Mouse (Mus musculus): ENCODE results near the gene Ppm1n.
A peak's percentile ranks its signal among the peaks of the same experiment; 100 is the strongest.

Gene Ppm1n

DNA sequence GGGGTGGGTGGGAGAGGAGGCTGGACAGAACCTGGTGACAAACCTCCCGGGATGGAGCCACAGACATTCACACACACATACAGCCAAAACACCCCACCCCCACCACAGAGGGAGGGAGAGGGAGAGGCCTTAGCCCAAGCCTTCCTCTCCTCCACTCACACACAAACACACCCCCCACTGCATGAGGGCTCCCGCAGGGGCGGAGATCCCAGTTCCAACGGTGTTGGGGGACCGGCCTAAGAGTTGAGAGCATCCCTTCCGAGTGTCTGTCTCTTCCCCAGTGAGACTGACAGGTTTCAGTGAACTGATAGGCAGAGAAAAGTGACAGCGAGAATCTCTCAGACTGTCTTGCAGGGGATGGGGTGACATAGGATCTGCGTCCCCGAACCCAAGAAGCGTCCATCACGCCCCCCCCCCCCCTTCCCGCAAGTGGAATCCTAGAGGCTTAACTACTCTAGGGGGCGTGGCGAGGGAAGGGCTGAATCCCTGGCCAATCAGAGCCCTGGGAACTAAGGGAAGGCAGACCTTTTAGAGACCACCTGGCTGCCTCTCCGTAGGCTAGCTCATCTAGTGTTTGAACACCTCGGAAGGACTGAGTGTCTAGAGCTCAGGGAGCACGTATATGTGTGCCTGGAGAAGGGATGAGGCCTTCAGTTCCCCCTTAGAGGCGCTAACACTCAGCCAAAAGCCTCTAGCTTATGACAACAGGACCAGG lies 28.0 kb upstream of the Ppm1n start:
- DNase-seq (ENCODE audit: low spot score): no peak

DNA sequence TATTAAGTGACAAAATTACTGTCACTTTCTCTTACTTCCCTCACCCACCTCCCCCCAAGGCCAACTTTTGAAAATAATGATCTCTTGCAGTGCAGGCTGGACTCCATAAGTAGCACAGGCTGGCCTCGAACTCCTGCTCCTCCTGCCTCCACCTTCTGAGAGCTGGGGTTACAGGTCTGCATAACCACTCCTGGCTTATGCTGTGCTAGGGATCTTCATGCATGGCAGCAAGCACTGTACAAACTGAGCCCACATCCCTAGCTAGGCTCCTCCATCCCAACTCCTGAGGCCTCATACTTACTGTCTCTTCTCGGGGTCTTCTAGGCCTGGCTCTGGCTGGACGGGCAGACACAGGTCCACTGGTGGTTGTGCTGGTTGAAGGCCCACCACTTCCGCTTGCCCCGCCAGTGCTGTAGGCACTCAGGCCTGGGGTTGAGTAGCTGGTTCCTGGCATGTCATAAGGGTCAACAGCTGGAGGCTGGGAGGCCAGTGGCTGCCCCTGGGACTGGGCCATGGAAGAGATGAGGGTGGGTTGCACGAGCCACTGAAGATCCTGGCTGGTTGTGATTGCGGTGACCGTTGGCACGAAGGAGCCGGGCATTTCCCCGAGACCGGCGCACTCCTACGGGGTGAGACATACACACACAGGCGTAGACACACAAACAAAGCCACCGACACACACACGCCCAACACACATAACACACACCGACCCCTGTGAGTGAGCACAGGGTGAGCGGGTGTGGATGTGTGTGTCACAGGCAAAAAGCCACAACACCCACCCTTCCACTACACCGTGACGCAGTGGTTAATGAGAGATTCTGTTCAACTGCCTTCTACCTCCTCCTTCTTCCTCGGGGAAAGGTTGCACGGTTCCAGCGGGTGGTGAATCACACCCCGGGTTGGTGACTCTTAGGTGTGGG lies 27.2 kb upstream of the Ppm1n start:
- no peak for DNase-seq (ENCODE audit: low spot score)

DNA sequence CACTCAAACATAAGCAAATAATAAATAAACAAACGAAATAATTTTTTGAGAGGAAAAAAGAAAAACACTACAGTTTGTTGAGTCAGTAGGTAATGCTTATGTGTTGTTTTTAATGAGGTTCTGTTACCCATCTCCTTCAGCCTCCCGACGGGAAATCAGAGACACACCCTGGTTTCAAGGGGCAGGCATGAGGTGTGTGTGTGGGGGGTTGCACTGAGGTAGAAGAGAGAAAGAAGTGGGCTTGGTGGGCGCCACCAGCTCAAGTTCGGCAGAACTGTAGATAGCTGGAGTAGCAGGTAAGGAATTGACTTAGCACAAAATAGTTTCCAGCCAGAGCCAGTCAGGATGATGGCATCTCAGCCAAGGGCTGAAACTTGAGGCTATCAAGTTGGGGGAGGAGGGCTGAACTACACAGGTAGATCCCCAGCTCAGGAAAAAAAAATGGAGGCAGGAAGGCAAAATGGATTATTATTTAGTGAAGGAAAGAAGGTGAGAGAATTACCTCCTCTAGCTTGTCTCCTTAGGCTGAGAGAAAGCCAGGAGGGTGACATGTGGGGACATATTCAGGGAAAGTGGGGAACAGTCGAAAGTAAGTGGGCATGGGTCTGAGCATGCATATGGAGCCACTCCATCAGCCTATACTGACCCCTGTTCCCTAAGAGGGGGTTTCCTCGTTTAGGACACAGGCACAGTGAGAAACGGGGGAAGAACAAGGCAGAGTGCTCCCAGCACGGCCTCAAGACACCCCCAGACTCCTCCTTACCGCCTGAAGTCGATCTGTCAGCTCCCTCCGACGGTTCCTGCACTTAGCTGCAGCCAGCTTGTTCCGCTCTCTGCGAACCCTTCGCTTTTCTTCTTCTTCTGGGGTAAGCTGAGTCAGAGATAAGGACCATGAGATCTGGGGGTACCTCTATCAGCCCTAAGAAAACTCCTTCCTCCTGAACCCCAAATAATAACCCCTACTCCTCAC lies 26.2 kb upstream of the Ppm1n start:
- DNase-seq (ENCODE audit: low spot score): no peak

DNA sequence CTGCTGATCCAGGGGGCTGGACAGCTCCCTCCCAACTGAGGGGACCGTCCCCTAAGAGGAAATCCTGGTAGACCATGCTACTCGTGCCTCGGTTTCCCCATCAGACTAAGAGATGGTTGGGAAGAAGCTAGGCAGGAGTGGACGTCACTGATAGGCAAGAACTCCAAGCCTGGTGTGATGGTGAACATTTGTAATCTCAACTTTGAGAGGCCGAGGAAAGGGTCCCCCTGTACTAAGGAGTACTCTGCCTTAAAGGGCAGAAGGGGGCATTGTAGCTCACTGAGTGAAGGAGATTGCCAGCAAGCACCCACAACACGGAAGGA lies 25.5 kb upstream of the Ppm1n start:
- DNase-seq (ENCODE audit: low spot score): no peak

DNA sequence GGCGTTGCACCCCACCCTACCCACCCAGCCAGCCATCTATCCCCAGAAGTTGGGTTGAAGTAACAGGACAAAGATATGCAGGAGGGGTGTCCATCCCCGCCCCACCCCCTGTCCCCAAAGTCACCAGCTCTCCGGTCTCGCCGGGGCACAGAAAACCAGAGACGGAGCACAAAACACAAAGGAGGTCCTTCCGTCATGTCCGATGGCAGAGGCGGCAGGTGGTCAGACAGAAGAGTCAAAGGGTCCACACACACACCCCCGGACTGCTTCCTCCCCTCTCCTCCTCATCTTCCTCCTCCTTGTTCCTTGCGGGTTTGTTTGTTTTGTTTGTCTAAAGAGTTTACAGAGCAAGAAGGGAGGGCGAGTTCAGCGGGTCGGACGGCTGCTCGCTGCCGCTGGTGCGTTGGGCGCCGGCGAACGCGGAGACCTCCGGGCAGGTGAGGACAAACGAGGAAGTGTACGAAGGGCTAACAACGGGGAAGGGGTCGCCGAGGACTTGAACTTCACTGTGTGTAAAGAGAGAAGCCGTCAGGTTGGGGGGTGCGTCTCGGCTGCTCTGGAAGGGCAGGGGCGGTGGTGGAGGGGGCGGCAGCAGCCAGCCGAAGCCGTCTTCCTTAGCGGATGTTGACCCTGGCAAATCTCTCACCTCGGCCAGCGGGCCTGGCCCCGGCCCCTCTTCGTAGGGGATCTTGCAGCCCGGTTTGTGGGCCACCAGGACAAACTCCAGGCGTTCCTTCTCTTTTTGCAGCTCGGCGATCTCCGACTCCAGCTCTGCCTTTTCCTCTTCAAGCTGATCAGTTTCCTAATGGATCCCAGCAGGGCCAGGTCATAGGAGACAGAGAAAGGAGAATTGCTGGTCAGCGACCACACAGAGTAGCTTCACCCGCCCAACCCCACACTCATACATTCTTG lies 24.9 kb upstream of the Ppm1n start:
- no peak for DNase-seq (ENCODE audit: low spot score)

DNA sequence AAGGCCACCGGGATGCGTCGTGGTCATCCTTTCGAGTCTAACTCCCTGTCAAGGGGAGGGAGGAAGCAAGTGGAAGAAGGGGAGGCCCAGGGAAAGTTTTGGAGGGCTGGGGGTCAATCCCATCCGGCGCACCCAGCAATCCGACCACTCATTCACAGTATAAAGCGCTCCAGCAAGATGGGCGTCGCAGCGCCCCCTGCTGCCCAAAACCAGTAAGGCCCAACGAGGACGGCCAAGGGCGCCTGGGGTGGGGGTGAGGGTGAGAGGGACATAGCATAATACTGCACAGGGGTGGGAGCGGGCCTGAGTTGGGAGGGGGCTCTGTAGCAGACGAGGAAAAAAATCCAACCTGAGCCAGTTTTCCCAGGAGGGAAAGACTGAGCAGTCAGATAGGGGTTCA lies 23.9 kb upstream of the Ppm1n start:
- no peak for DNase-seq (ENCODE audit: low spot score)

DNA sequence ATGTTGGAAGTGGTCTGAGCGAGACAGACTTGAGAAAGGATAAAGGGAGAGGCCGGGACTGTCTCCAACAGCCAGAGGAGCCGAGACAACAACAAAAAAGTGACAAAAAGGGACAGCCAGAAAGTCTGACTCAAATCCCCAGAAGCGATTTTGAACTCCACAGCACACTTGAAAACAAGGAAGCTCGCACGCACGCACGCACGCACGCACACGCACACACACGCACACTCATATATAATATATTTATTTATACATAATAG lies 23.1 kb upstream of the Ppm1n start:
- DNase-seq (ENCODE audit: low spot score): no peak

DNA sequence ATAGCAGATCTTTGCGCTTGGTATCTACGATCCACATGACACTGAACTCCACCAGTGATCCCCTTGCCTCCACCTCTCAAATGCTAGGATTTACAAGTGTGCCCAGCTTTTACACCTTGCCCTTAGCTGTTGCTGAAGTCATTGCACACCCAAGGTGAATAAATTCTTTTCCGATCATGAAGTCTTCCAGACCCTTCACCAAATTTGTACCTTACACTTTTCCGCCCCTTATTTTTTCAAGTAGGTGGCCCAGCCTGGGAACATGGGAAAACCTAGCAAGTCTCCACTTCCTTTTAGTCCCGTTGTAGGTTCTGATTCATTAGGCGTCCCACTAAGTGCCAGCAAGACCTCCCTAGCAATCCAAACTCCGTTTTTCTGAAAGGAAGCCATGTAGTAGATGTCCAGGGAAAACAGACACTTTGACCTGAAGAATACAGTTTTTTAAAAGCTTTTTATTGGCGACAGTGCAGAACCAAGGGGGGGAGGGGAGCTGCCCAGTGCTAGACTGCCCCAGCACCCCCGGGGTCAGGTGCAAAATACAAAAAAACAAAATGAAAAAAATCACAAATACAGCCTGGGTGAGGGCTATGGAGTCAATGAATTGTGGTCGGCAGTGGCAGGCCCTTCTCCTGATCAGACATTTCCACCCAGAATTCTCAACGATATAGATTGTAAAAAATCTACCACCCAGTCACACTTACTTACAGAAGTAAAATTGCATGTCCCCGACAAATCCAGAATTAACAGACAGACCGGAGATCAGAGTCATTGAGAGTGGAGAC lies 22.6 kb upstream of the Ppm1n start:
- DNase-seq (ENCODE audit: low spot score): no peak

DNA sequence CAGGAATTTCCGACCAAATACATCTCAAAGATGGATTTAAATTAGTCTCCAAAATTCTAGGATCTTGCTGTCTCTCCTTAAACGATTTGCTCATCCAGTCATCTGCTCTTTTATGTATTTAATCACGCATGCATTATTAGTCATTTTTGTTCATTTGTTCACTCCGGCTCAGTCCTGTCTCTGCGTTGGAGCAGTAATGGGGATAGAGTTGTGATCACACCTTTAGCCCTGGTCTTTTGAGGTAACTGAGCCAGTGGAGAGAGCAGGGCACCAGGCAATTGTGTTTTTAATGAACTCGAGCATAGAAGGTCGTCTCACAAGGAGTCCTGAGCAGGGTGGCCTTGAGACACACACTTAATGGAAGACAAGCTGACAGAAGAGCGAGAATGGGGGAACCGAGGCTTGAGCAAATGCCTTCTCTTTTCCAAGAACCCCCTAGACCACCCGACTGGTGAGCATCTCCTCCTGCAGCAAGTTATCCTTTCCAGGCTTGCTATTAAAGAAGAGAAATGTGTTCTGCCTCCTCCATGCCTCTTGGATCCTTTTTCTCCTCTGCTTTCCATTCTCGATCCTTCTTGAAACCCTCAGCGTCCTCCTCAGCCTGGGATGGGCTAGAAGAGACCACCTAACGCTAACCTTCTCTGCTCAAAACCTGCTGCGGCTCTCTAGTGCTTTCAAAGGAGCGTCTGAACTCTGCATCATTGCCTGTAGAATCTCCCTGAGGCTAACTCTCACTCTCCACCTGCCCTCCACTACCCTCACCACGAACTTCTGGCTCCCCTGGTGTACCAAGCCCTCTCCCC lies 21.8 kb upstream of the Ppm1n start:
- DNase-seq (ENCODE audit: low spot score): no peak

DNA sequence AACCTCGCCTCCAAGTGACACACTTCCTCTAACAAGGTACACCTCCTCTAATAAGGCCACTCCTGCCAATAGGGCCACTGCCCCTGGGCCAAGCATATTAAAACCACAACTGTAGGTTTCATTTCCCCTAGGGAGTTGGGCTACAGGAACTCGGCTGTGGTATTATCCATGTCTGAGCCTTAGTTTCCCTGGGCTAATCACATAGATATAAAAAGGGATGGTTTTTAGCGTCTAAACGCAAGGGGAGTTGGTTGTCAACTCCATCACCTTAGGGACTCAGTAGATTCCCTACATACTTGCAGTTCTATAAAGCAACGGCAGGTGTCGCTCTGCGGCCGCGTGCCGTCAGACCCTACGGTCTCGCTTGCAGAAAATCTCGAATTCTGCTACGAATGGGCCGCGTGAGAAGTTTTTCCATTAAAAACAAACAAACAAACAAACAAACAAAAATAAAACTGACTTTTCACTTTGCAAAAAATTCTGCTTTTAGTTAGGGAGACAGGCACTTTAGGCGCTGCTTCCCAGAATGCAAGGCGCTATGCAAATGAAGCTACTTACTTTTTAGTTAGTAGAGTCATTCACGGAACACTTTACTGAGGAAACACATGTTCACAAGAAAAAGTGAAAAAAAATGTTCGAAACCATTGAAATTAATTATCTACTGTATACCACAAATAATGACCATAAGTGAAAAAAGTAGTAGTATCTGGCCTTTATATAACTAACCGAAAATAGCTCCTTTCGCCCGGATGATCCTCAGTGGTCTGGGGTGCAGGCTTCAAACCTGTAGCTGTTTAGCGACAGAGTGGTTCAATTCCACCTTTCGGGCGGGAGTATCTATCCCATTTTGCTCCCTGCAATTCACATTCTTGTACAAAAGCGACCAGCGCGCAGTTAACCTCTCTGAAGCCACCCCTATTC lies 20.9 kb upstream of the Ppm1n start:
- peak; percentile 80 for DNase-seq (ENCODE audit: low spot score)

DNA sequence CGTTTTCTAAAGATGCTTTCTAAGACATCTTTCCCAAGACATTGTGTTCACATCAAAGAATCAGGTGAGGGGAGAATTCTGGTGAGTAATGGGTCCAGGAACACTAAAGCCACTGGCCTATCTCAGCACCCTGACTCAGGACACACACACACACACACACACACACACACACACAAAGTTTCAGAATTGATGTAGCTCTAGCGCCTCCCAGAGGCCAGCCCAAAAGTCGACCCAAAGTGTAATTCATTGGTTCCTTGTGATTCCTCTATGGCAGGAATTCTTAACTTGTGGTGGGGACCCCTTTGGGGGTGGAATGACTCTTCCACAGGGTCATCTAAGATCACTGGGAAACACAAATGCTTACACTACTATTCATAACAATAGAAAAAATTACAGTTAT lies 19.3 kb upstream of the Ppm1n start:
- DNase-seq (ENCODE audit: low spot score): no peak

DNA sequence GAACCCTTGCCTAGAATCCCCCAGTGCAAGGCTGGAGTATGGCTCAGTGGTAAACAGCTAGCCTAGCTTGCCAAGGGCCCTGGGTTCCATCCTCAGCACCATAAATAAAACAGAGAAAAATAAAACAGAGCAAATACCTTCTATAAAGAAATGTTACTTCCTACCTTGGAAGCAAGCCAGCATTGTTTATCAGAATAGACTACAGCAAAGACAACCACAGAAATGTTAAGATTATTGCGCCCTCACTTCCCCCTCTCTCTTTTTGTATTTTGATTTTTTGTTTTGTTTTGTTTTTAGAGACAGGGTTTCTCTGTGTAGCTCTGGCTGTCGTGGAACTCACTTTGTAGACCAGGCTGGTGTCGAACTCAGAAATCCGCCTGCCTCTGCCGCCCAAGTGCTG lies 17.9 kb upstream of the Ppm1n start:
- DNase-seq (ENCODE audit: low spot score): no peak

DNA sequence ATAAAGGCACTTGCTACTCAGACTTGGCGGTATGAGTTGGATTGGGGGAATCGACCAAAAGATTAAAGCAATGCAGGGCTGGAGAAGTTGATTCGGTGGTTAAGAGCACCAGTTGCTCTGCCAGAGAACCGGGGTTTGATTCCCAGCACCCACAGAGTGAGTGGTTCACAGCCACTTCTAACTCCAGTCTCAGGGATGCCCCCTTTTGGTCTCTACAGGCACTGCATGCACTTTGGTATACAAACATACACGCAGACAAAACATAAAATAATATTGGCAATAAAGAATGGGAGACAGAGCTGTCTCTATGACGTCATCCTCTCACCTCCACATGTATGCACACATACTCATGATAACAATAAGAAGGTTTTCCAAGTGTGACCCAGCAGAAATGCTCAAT lies 17.2 kb upstream of the Ppm1n start:
- DNase-seq (ENCODE audit: low spot score): no peak

DNA sequence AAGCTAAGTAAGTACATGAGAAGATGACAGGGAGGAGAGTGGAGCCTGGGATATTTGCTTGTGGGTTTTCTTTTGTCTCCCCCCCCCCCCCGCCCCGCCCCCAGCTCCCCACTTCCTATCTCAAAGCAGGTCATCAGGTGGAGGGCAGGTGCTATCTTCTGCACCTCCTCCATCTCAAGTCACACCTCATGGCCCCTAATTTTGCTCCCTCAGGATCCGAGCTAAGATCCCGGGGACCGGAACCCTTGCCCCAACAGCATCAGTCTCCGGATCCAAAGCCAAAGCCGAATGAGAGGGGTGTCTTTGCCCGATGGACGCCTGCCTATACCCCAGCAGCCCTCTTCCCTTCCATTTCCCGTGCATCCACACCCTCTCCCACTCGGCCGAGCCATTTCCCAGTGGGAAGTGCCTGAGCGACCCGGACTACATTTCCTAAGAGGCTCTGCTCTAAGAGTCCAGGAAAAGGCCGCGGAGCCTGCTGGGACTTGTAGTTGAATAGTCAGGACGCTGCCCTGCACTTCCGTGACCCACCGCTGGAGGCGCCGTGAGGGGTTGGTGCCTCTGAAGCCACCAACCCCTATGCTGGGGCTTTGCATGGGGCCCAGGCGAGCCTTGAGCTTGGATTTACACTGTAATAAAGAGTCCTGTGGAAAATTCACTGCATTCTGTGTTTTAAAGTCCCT lies 15.8 kb upstream of the Ppm1n start:
- DNase-seq (ENCODE audit: low spot score): peak; percentile 83

DNA sequence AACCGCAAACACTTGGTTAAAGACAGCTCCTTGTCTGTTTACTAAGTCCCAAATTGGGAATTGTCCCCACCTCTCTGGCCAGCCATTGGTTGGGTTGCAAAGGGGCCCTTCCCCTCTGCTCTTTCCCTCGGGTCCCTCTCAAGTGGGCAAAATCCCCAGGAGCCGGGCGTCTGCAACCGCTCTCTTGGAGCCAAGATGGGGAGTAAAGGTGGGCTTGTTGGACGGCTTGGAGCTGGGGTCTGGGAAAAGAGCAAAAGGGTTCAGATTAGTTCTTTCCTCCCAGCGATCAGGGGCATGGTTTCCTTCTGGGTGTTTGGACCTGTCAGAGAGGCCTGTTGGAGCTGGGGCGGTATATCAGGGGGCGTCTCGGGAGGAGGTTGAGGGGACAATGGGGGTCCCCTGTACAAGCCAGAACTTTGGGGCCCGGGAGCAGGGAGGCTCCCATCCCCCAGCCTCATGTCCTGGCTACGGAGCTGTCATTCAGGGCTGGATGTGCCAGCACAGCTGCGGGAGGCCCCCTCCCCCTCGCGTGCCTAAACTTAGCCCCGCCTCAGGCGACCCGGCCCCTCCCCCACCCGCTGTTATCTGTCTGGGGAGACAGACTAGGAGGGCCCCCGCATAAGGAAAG lies 11.2 kb upstream of the Ppm1n start:
- peak; percentile 60 for DNase-seq (ENCODE audit: low spot score)

DNA sequence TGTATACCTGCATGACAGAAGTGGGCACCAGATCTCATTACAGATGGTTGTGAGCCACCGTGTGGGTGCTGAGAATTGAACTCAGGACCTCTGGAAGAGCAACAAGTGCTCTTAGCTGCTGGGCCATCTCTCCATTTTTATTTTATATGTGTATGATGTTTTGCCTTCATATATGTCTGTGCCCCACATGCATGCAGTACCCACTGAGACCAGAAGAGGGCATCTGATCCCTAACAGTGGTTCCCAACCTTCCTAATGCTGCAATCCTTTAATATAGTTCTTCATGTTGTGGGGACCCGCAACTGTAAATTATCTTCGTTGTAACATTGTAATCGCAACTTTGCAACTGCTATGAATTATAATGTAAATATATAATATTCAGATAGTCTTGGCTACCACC lies 4.9 kb upstream of the Ppm1n start:
- peak; percentile 72 for DNase-seq (ENCODE audit: low spot score)

DNA sequence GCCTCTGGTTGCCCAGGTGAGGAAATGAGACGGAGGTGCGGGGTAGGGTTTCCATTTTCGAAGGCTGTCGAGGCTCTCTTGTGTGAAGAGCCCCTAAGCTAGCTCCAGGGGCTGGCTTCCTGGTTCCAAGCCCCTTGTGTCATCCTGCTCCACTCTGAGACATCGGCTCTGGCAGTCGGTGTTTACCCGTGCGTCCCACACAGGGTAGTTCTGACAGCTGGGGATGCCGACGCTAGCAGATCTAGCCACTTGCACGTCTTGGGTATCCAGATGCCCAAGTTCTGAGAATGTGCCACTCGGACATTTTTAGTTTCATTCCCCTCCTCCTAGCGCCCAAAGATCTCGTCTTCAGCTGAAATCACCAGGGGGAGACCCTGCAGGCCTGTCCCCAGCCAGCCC lies 3.5 kb upstream of the Ppm1n start:
- DNase-seq (ENCODE audit: low spot score): no peak

Measured in c-Kit-positive CD71-positive TER-119-positive erythroid progenitor cells, embryonic 14.5 days (primary cell).